Mouse (Mus musculus): Measurements from ENCODE around the gene Nrxn2. TPM values are rescaled to one million over a fixed set of nuclear protein-coding genes. Genes with fewer than 3 reads are reported as not detected.

The Nrxn2 gene
- polyA plus RNA-seq, 1 experiment: 0.01 TPM

DNA sequence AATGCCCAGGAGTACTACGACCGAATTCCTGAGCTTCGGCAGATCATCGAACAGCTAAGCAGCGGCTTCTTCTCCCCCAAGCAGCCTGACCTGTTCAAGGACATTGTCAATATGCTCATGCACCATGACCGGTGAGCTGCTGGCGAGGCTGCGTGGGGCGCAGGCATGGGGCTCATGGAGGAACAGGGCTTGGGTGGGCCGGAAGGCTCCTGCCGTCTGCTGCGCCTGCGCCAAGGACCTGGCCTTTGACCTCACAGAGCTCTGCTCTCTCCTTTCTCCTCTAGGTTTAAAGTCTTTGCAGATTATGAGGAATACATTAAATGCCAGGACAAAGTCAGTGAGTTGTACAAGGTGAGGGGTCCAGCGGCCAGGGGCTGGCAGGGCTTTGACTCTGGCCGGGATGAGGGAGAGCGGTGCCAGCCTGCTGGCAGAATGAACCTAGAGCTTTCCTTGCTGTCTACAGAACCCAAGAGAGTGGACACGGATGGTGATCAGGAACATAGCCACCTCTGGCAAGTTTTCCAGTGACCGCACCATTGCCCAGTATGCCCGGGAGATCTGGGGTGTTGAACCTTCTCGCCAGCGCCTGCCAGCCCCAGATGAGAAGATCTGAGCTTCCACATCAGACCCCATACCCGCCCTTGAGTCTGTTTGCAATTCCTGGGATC lies 20.8 kb upstream of the Nrxn2 start:
- no peak overlapping the region for H3K4me3 ChIP-seq
- H3K36me3 ChIP-seq (ENCODE audit: control insufficient read depth, insufficient read depth): no peaks in the 10 kb centered on the region
- peak overlapping the region; percentile 40 for H3K4me2 ChIP-seq (ENCODE audit: low read depth)
- no peaks in the 10 kb centered on the region for H3K79me2 ChIP-seq (ENCODE audit: control insufficient read depth, insufficient read depth)
- TF ChIP-seq MYOG (IDR thresholded peaks at IDR 0.05; ENCODE audit: control insufficient read depth in 1 of 3, insufficient read depth in 1 of 3, insufficient read length in 2 of 3, low read depth in 2 of 3): no peak
- no peak for TF ChIP-seq MYOD1 (IDR thresholded peaks at IDR 0.05; ENCODE audit: control insufficient read depth in 1 of 3, insufficient read length in 2 of 3, low read depth in 2 of 3)
- TF ChIP-seq USF1 (IDR thresholded peaks at IDR 0.05; ENCODE audit: low read depth): no peak
- TF ChIP-seq CEBPB (IDR thresholded peaks at IDR 0.05; ENCODE audit: insufficient read depth, poor library complexity, severe bottlenecking): no peak
- no peak for TF ChIP-seq TCF3 (IDR thresholded peaks at IDR 0.05; ENCODE audit: insufficient read length, low read depth)
- TF ChIP-seq E2F4 (IDR thresholded peaks at IDR 0.05; ENCODE audit: insufficient read depth): no peak
- TF ChIP-seq TCF12 (IDR thresholded peaks at IDR 0.05; ENCODE audit: insufficient read depth, poor library complexity, severe bottlenecking): no peak
- no peak for TF ChIP-seq MAX (IDR thresholded peaks at IDR 0.05; ENCODE audit: low read depth)
- TF ChIP-seq SRF (IDR thresholded peaks at IDR 0.05; ENCODE audit: control insufficient read depth, insufficient read length, low read depth): no peak
- TF ChIP-seq POLR2A (IDR thresholded peaks at IDR 0.05; ENCODE audit: insufficient read length, low read depth): no peak
- no peak for TF ChIP-seq REST (IDR thresholded peaks at IDR 0.05; ENCODE audit: insufficient read depth, insufficient read length)
- no peak for TF ChIP-seq POLR2AphosphoS2 (IDR thresholded peaks at IDR 0.05; ENCODE audit: insufficient read length, low read depth)
- H3K27me3 ChIP-seq (ENCODE audit: control insufficient read depth, insufficient read depth, insufficient read length): peaks cover 21% of the 10 kb centered on the region
- no peak overlapping the region for H3ac ChIP-seq (ENCODE audit: control insufficient read depth, insufficient read length)

DNA sequence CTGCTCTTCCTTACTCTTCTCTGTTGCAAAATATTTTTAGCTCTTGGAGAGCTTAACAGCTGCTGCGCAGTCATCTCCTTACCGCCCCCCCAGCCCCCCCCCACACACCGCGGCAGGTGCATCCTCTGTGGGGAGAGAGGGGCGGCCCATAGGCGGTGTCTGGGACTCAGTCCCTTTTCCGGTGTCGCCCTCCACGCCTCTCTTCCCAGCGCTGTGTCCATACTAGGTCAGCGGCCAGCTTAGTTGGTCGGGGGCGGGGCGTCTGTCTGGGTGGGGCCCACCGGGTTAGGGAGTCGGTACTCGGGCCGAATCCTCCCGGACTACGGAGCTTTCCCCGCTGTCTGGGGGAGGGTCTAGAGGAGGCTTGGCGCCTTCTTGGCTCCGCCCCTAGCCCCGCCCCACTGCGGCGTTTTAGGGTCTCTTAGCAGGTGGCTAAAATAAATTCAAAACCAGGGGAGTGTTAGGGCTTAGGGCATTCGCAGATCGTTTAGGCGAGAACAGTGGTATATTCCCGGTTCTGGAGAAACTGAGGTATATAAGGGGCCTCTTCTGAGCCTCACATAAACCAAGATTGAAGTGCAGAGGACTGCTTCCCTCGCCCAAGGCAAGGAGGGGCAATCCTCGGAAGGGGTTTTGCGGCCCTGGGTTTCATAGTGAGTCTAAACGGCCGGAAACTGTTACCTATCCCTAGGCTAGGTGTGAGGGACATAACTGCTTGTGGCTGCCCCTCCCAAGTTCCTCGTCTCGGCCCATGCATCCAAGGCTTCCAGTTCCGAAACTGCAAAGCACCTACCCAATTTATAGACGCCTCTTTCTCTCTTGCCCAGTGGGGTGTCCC lies 19.9 kb upstream of the Nrxn2 start:
- H3K4me3 ChIP-seq: no peak overlapping the region
- H3K27me3 ChIP-seq (ENCODE audit: control insufficient read depth, insufficient read depth, insufficient read length): peaks cover 30% of the 10 kb centered on the region
- H3K36me3 ChIP-seq (ENCODE audit: control insufficient read depth, insufficient read depth): no peaks in the 10 kb centered on the region
- peak overlapping the region; percentile 62 for H3K4me2 ChIP-seq (ENCODE audit: low read depth)
- no peak overlapping the region for H3ac ChIP-seq (ENCODE audit: control insufficient read depth, insufficient read length)
- H3K79me2 ChIP-seq (ENCODE audit: control insufficient read depth, insufficient read depth): no peaks in the 10 kb centered on the region
- TF ChIP-seq USF1 (IDR thresholded peaks at IDR 0.05; ENCODE audit: low read depth) (no peak), SRF (IDR thresholded peaks at IDR 0.05; ENCODE audit: control insufficient read depth, insufficient read length, low read depth) (no peak), TCF12 (IDR thresholded peaks at IDR 0.05; ENCODE audit: insufficient read depth, poor library complexity, severe bottlenecking) (no peak), MYOD1 (IDR thresholded peaks at IDR 0.05; ENCODE audit: control insufficient read depth in 1 of 3, insufficient read length in 2 of 3, low read depth in 2 of 3) (peak in 2 of 3 experiments; percentile 54 to 87), MYOG (IDR thresholded peaks at IDR 0.05; ENCODE audit: control insufficient read depth in 1 of 3, insufficient read depth in 1 of 3, insufficient read length in 2 of 3, low read depth in 2 of 3) (peak in 2 of 3 experiments; percentile 38 to 83), POLR2A (IDR thresholded peaks at IDR 0.05; ENCODE audit: insufficient read length, low read depth) (no peak), E2F4 (IDR thresholded peaks at IDR 0.05; ENCODE audit: insufficient read depth) (no peak), TCF3 (IDR thresholded peaks at IDR 0.05; ENCODE audit: insufficient read length, low read depth) (peak; percentile 5), REST (IDR thresholded peaks at IDR 0.05; ENCODE audit: insufficient read depth, insufficient read length) (no peak), POLR2AphosphoS2 (IDR thresholded peaks at IDR 0.05; ENCODE audit: insufficient read length, low read depth) (no peak), CEBPB (IDR thresholded peaks at IDR 0.05; ENCODE audit: insufficient read depth, poor library complexity, severe bottlenecking) (no peak), MAX (IDR thresholded peaks at IDR 0.05; ENCODE audit: low read depth) (no peak)

DNA sequence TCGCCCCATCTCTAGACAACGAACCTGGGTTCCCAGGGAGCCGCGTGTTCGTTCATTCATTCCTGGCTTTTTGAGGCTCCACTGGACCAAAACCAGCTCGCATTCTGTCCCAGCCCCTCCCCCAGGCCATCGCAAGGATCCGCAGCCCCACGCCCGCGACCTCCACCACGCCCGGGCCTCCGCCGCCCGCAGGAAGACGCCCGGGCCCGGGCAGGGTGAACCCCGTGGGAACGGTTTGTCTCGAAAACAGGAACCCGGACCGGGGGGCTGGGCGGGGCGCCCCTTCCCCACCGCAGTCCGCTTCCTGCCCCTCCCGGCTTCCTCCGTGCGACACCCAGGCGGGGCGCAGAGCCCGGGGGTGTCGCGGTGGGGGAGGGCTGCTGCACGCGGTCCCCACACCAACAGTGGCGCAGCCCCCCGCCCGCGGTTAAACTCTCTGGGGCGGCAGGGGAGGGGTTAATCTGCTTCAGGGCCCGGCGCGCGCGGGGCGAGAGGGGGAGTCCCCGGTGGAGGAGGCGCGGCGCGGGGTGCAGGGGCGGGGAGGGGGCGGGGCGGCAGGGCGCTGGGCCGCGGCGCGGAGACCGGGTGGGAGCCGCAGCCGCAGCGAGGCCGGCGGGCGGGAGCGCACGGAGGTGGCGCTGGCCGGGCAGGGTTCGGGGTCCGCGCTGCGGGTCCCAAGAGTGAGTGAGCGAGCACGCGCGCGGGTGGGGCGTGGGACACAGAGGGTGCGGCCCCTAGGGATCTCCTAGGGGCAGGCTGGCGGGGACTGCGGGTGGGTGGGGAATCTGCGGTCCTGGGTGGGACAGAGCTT lies 19.0 kb upstream of the Nrxn2 start, which contains the start of gene Rasgrp2:
Gene Rasgrp2 (plus strand): TSS at position 56 of the 811 bp plus-strand sequence.
- Histone ChIP-seq H3K4me3 (no peak within 1 kb of the TSS), H3K79me2 (ENCODE audit: control insufficient read depth, insufficient read depth) (no peaks in the 10 kb centered on the region), H3K36me3 (ENCODE audit: control insufficient read depth, insufficient read depth) (no peaks in the 10 kb centered on the region), H3K4me2 (ENCODE audit: low read depth) (peak within 1 kb of the TSS; percentile 62), H3K27me3 (ENCODE audit: control insufficient read depth, insufficient read depth, insufficient read length) (peaks cover 38% of the 10 kb centered on the region), H3ac (ENCODE audit: control insufficient read depth, insufficient read length) (no peak within 1 kb of the TSS)
- TF ChIP-seq E2F4 (IDR thresholded peaks at IDR 0.05; ENCODE audit: insufficient read depth): no peak
- TF ChIP-seq POLR2A (IDR thresholded peaks at IDR 0.05; ENCODE audit: insufficient read length, low read depth): no peak
- TF ChIP-seq USF1 (IDR thresholded peaks at IDR 0.05; ENCODE audit: low read depth): no peak
- no peak for TF ChIP-seq TCF3 (IDR thresholded peaks at IDR 0.05; ENCODE audit: insufficient read length, low read depth)
- no peak for TF ChIP-seq POLR2AphosphoS2 (IDR thresholded peaks at IDR 0.05; ENCODE audit: insufficient read length, low read depth)
- no peak for TF ChIP-seq CEBPB (IDR thresholded peaks at IDR 0.05; ENCODE audit: insufficient read depth, poor library complexity, severe bottlenecking)
- no peak for TF ChIP-seq SRF (IDR thresholded peaks at IDR 0.05; ENCODE audit: control insufficient read depth, insufficient read length, low read depth)
- TF ChIP-seq MAX (IDR thresholded peaks at IDR 0.05; ENCODE audit: low read depth): no peak
- TF ChIP-seq MYOD1 (IDR thresholded peaks at IDR 0.05; ENCODE audit: control insufficient read depth in 1 of 3, insufficient read length in 2 of 3, low read depth in 2 of 3): no peak
- TF ChIP-seq REST (IDR thresholded peaks at IDR 0.05; ENCODE audit: insufficient read depth, insufficient read length): no peak
- TF ChIP-seq MYOG (IDR thresholded peaks at IDR 0.05; ENCODE audit: control insufficient read depth in 1 of 3, insufficient read depth in 1 of 3, insufficient read length in 2 of 3, low read depth in 2 of 3): no peak
- TF ChIP-seq TCF12 (IDR thresholded peaks at IDR 0.05; ENCODE audit: insufficient read depth, poor library complexity, severe bottlenecking): no peak
